Mouse (Mus musculus) C2C12 (cell line): ENCODE results near the gene Sdccag8. TPM values are rescaled to one million over a fixed set of nuclear protein-coding genes. Genes with fewer than 3 reads are reported as not detected.

ENCODE experiments used
- H3K27me3 ChIP-seq: one replicate; pipeline ENCODE4 v1.6.1; 2011; ENCODE audit not compliant: control insufficient read depth, insufficient read depth, insufficient read length
- H3K36me3 ChIP-seq: one replicate; pipeline ENCODE4 v1.6.1; 2011; ENCODE audit not compliant: control insufficient read depth, insufficient read depth
- H3K4me3 ChIP-seq: one replicate; pipeline ENCODE4 v1.5.1; 2011; ENCODE audit warnings: mild to moderate bottlenecking, control low read depth; ENCODE audit not compliant: poor library complexity, insufficient read depth, severe bottlenecking
- H3K79me2 ChIP-seq: one replicate; pipeline ENCODE4 v1.6.1; 2011; ENCODE audit not compliant: control insufficient read depth, insufficient read depth
- H3K79me3 ChIP-seq: one replicate; pipeline ENCODE4 v1.6.1; 2011; ENCODE audit warnings: low read depth, control low read depth
- H3ac ChIP-seq: one replicate; pipeline ENCODE3; 2011; ENCODE audit warnings: low read depth; ENCODE audit not compliant: control insufficient read depth, insufficient read length
- CEBPB ChIP-seq: IDR thresholded peaks from one replicate; pipeline ENCODE4 v1.6.1; 2011; ENCODE audit warnings: low read depth, mild to moderate bottlenecking, control low read depth, moderate library complexity
- CTCF ChIP-seq: IDR thresholded peaks from one replicate; pipeline ENCODE4 v1.5.1; 2011; ENCODE audit not compliant: control insufficient read depth, insufficient read depth, insufficient read length
- FOSL1 ChIP-seq: IDR thresholded peaks from one replicate; pipeline ENCODE4 v1.8.0; 2011; ENCODE audit warnings: mild to moderate bottlenecking, low read length; ENCODE audit not compliant: poor library complexity, insufficient read depth, severe bottlenecking
- MAX ChIP-seq: IDR thresholded peaks from one replicate; pipeline ENCODE4 v1.6.1; 2011; ENCODE audit warnings: mild to moderate bottlenecking, control low read depth
- MYOD1 ChIP-seq: IDR thresholded peaks from one replicate; pipeline ENCODE4 v1.6.1; 2011; ENCODE audit warnings: low read depth; ENCODE audit not compliant: control insufficient read depth, insufficient read length
- MYOG ChIP-seq: IDR thresholded peaks from one replicate; pipeline ENCODE4 v1.6.1; 2011; ENCODE audit not compliant: control insufficient read depth, insufficient read length; ENCODE audit errors: extremely low read depth
- USF1 ChIP-seq: IDR thresholded peaks from one replicate; pipeline ENCODE4 v1.6.1; 2011; ENCODE audit warnings: low read depth, mild to moderate bottlenecking, control low read depth, moderate library complexity
- polyA plus RNA-seq: library from polyadenylated mRNA; unstranded; fragments of >200 nt; fragmentation: generic; extraction: Trizol; gene quantifications from one replicate; pipeline ENCODE4 v1.2.1, GENCODE M21; 2012; ENCODE audit warnings: missing spikeins

Sdccag8 gene
- polyA plus RNA-seq, 1 experiment = 5.8 TPM

GRCm38 (mm10) chr1:176951836-176952235, 137.4 kb downstream of the Sdccag8 start:
- H3K79me2 ChIP-seq = no peaks in the 10 kb centered on the region
- no peak overlapping the region for H3K4me3 ChIP-seq
- H3K79me3 ChIP-seq = no peaks in the 10 kb centered on the region
- no peaks in the 10 kb centered on the region for H3K27me3 ChIP-seq
- TF ChIP-seq USF1 (no peak), CTCF (no peak), MAX (no peak), MYOD1 (no peak), CEBPB (no peak), MYOG (no peak), FOSL1 (no peak)
- H3K36me3 ChIP-seq = no peaks in the 10 kb centered on the region
- no peak overlapping the region for H3ac ChIP-seq

- Histone ChIP-seq H3K27me3 (no peaks in the 10 kb centered on the region), H3K36me3 (no peaks in the 10 kb centered on the region), H3K79me3 (no peaks in the 10 kb centered on the region), H3ac (no peak overlapping the region), H3K79me2 (no peaks in the 10 kb centered on the region), H3K4me3 (no peak overlapping the region)
- no peak for TF ChIP-seq MYOG
- no peak for TF ChIP-seq FOSL1
- TF ChIP-seq CEBPB = no peak
- TF ChIP-seq MYOD1 = no peak
- TF ChIP-seq CTCF = no peak
- TF ChIP-seq USF1 = no peak
- no peak for TF ChIP-seq MAX
These were observed 143.9 kb downstream of the Sdccag8 start for GRCm38 (mm10) chr1:176958311-176958710.

- no peaks in the 10 kb centered on the region for H3K27me3 ChIP-seq
- H3K4me3 ChIP-seq = no peak overlapping the region
- no peak for TF ChIP-seq FOSL1
- TF ChIP-seq MYOG = no peak
- TF ChIP-seq CEBPB = no peak
- no peak for TF ChIP-seq MYOD1
- TF ChIP-seq USF1 = no peak
- no peak for TF ChIP-seq MAX
- no peak for TF ChIP-seq CTCF
These were observed 147.3 kb downstream of the Sdccag8 start for GRCm38 (mm10) chr1:176961716-176962115.

GRCm38 (mm10) chr1:176962894-176963293, 148.4 kb downstream of the Sdccag8 start:
- Histone ChIP-seq H3K27me3 (no peaks in the 10 kb centered on the region), H3ac (no peak overlapping the region)

More at GRCm38 (mm10) chr1:176961716-176962115, 147.3 kb downstream of the Sdccag8 start:
- H3K36me3 ChIP-seq = no peaks in the 10 kb centered on the region
- H3K79me3 ChIP-seq = no peaks in the 10 kb centered on the region
- H3K79me2 ChIP-seq = no peaks in the 10 kb centered on the region
- H3ac ChIP-seq = no peak overlapping the region

GRCm38 (mm10) chr1:176967299-176967698, 152.8 kb downstream of the Sdccag8 start:
- Histone ChIP-seq H3K36me3 (no peaks in the 10 kb centered on the region), H3K4me3 (no peak overlapping the region), H3K79me2 (no peaks in the 10 kb centered on the region), H3ac (no peak overlapping the region), H3K79me3 (no peaks in the 10 kb centered on the region), H3K27me3 (no peaks in the 10 kb centered on the region)
- TF ChIP-seq CEBPB (no peak), CTCF (no peak), FOSL1 (no peak), MYOG (no peak), MAX (no peak), MYOD1 (no peak), USF1 (no peak)

More at GRCm38 (mm10) chr1:176962894-176963293, 148.4 kb downstream of the Sdccag8 start:
- no peak for TF ChIP-seq MYOD1
- no peak for TF ChIP-seq MAX
- no peak for TF ChIP-seq USF1
- no peak for TF ChIP-seq MYOG
- TF ChIP-seq CEBPB = no peak
- no peak for TF ChIP-seq CTCF
- TF ChIP-seq FOSL1 = no peak
- Histone ChIP-seq H3K79me2 (no peaks in the 10 kb centered on the region), H3K4me3 (no peak overlapping the region), H3K79me3 (no peaks in the 10 kb centered on the region), H3K36me3 (no peaks in the 10 kb centered on the region)
